Mouse (Mus musculus) cerebellum, adult 11-12 months (tissue): ENCODE results near the gene Ptpn12.

Source experiments
- DNase-seq: peaks from one replicate; pipeline ENCODE4 v3.0.0; 2022

Ptpn12 gene

DNA sequence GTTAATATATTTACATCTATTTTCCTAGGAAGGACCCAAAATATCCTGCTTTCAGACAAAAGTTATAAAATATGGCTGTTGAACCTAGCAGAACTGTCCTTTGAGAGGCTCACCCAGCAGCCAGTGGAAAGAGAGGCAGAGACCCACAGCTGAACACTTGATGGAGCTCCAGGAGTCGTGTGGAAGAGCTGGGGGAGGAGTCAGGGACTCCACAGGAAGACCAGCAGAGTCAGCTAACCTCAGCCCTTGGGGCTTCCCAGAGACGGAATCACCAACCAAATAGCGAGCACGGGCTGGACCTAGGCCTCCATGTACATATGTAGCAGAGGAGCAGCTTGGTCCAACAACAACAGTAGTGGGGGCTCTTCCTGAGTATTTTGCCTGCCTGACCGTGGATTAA, 38.6 kb downstream of the Ptpn12 start:
- DNase-seq: no peak

DNA sequence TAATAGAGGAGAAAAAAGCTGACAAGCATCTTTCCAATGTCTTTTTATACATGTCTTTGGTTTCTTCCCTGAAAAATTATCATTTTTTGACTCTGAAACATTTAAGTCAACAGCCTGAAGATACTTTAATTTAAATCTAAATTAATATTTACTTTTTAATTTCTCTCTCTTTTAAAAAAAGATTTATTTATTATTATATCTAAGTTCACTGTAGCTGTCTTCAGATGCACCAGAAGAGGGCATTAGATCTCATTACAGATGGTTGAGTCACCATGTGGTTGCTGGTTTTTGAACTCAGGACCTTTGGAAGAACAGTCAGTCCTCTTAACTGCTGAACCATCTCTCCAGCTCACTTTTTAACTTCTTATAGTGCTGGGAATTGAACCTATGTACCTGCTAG, 44.8 kb downstream of the Ptpn12 start:
- no peak for DNase-seq

DNA sequence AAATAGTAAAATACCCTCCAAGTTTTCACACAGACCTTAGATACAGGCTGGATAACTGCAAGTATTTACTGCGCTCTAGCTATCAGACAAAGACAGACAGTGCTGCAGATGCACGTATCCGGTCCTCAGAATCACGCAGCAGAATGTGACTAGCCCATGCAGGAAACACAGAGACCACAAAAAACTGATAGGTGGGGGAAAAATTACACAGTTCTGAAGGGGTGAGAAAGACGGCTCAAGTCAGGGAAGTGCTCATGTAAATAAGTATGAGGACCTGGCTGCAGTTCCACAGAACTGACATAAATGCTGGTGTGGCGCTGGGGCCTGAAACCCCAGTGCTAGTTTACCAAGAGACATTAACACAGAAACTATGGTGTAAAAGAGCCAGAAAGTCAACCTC, 53.0 kb downstream of the Ptpn12 start:
- DNase-seq: no peak

DNA sequence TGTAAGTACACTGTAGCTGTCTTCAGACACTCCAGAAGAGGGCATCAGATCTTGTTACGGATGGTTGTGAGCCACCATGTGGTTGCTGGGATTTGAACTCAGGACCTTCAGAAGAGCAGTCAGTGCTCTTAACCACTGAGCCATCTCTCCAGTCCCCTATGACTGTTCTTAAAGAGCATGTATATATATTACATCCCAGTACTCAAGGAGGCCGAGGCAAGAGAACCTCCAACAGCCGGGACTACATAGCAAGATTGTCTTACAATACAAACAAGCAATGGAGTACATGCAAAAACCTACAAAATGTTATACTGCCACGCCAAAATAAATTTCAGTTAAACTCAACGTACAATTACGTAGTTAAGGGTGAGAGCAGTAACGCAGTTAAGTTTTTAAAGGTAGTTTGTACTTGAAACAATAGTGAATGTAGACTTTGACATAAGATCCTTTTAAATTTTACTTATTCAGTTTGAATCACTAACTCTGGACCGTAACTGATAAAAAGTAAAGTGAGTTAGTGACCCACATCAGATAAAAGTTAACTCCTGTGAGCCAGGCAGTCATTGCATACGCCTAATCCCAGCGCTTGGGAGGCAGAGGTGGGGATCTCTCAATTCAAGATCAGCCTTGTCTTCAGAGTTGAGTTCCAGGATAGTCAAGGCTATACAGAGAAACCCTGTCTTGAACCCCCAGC, 53.9 kb downstream of the Ptpn12 start:
- DNase-seq: no peak

DNA sequence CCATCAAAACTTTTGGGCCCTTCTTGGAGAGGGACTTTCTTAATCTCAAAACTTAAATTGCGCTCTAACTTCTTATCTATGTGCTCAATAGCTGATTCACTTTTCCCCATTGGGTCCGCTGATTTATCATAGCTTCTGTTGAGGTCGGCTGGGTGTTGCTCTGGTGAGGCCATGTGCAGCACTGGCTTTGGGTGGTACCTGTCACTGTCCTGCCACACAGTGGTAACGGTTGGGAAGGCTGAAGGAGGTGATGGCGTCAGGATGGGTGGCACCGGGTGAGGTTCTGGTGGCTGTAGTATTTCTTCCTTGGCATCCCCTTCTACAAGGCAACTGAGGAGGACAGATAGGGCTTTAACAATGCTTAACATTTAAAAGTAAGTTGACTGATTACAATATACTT, 57.3 kb downstream of the Ptpn12 start:
- DNase-seq: no peak

DNA sequence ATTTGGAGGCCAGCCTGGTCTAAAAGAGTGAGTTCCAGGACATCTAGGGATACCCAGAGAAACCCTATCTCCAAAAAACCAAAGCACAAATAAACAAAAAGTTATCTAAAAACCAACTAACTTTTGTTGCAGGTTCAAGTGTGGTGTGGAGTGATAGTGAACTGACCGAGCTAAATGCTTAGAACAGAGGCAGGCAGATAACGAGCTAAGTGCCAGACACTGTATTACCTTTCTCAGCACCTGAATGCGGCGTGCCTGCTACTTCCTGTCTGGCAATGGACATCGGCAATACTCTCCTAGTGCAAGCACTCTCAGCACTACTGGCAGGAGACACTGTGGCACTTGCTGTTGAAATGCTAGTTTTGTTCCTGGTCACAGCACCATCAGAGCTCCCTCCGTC, 58.2 kb downstream of the Ptpn12 start:
- no peak for DNase-seq

DNA sequence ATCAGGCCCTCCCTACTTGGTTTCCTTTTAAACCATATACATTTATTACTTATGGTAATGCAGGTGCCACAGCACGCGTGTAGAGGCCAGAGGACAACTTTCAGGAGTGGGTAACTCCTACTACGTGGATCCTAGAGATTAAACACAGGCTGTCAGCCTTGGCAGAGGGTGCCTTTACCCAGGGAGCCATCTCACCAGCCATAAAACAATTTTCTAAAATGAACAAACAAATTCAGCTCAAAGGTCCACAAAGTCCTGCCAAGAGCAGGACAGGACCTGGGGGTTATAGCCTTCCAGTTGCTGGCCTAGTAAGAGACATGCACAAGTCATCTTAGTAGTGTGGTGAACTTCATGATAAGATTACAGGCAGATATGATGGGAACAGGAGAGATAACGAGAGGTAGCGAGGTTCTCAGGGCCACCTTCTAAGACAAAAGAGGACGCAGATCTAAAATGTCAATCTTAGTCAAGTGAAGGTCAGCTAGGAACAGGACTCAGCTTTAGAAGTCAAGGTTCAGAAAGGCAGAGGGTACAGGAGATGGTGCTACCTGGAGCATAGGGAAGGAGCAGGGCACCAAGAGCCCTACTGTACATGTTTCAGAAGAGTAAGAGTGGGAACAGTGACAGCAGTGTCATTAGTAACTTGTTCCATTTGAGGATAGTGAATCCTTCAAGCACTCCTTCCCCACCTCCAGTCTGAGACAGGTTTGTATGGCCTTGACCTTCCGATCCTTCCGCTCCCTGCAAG, 65.5 kb downstream of the Ptpn12 start:
- no peak for DNase-seq

DNA sequence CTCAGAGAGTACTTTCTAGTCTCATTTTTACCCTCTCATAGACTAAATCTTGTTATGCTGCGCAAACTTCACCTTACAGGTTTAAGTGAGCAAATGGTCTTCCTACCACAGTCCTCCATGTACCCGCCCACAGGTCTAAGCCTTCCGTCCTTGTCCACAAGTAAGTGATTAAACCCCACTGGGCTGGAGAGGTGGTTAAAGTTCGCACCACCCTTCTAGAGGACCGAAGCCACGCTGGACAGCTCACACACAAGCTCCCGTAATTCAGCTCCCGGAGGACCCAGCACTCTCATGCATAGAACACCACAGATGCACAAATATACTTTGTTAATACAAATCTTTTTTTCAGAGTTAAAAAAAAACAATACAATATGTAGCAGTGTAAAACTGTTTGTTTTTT, 69.4 kb downstream of the Ptpn12 start:
- no peak for DNase-seq

DNA sequence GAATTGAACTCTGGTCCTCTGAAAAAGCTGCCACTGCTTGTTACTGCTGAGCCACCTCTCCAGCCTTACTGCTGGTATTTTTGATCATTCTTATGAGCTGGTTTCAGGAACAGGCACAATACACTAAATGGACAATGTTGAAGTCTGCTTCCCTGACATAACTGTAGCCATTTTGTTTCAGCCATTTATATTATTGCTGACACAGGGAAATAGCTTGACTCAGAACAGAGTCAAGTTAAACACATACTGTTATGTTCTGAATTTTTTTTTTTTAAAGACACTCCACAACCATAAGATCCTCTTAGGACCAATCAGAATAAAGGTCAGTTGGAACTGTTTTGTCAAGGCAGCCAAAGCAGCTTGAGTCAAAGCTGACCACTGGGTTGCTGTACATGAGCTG, 72.2 kb downstream of the Ptpn12 start:
- DNase-seq: no peak

DNA sequence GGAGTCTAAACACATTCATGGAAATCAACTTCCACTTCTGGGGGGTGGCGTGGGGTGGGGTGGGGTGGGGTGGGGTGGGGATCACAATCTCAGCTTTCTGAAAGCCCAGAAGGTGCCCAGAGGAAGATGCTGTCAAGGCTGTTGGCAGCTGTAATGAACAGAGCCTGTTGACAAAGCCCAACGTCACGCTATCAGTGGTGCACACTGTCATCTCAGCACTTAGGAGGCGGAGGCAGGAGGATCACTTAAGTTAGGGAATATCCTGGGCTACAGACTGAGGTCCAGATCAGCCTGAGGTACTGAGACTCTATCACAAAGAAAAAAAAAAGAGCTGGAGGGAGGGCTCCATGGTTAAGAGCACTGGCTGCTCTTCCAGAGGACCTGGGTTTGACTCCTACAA, 81.0 kb downstream of the Ptpn12 start:
- no peak for DNase-seq

DNA sequence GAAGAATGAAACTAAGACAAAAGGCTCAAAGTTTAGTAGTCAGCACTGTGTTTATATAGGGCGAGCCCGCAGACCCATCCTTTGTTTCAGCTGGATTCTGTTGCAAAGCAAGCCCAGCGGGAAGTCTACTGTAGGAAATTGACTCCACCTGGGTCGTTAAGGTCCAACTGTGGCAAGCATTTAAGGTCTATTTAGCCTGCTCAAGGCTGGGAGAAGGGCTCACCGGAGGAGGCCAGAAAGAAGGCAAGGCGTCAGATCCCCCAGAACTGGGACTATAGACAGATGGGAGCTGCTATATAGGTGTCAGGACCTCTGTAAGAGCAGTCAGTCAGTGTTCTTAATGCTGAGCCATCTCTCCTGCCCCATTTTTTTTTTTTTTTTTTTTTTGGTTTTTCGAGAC, 81.7 kb downstream of the Ptpn12 start:
- DNase-seq: no peak

DNA sequence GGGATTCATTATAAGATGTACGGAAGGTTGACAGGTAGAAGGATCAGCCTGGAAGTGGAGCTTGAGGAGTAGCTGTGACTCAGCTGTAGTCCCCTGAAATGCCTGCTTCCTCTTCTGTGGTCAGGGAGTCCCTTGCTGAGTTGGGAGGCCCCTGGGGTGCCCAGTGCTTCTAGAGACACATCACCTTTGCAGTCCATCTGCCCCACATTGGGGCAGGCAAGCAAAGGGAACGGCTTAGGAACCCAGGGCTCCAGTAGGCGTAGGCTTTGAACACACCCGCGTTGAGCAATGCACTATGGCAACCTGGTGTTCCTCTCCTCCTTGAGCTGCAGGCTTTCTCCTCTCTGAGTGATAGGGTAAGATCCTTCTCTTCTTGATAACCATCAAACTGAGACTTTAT, 82.6 kb downstream of the Ptpn12 start:
- DNase-seq: no peak

DNA sequence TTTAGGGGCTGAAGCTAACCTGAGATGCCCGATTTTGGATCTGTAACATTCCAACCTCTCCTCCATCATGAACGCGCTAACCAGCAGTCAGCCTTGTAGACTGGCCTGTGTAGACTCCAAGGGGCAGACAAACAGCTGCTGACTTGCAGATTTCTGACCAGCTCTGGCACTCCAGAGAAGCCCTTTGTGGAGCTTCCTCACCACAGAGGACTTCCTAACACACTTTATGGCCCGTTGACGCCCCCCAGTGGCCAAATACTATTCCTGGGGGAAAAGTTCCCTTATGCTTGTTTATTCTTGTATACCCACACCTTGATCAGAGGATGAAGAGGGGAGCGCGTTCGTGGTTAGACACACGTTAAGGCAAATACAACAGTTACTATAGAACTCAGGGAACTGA, 86.7 kb downstream of the Ptpn12 start:
- no peak for DNase-seq

DNA sequence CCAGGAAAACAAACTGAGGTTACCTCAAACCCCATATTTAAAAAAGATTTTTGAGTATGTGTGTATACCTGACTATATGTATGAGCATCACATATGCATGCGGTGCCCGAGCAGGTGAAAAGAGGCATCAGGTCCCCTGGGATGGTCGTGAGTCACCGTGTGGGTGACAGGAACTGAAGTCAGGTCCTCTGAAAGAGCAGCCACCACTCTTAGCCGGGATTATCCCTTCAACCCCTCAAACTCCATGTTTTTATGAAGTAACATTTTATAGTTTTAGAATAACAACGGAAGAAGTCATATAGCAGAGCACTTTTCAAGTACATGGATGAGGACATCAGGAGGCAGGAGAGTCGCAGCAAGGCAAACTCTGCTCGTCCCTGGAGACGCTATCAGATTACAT, 87.2 kb downstream of the Ptpn12 start:
- no peak for DNase-seq

DNA sequence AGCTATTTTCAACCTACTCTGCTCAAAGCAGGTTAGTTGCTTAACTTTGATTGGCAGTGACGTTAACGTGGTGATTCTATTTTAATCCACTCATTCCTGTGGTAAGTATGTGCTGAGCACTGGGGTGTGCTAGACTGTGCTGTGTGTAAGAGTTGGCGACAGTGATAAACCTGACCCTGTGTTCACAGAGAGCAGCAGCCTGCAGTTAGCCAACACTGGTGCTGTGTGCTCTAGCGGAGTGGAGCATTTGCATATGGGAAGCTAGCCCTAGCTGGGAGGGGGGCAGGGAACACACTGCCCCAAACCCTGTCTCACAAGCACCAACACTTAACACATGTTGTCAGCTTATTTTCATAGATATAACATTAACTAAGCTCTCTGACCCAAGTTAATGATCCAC, 87.8 kb downstream of the Ptpn12 start:
- no peak for DNase-seq

DNA sequence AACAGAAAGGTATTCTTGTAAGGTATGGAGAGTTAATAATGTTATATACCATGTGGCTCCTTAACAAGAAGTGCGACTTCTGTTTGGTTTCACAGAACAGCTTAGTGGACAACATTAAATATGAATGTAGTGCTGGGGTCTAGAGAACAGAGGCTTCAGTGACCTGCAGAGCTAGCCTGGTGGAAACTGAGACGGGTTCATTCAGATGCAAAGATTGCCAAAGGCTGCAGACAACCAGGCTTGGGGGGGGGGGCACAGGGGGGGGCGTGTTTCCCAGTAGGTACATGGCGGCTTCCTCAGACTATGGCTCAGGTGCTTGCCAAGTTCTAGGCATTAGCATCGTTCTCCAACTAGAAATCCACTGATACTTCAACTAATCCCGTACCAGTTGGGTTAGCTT, 91.3 kb downstream of the Ptpn12 start:
- no peak for DNase-seq

DNA sequence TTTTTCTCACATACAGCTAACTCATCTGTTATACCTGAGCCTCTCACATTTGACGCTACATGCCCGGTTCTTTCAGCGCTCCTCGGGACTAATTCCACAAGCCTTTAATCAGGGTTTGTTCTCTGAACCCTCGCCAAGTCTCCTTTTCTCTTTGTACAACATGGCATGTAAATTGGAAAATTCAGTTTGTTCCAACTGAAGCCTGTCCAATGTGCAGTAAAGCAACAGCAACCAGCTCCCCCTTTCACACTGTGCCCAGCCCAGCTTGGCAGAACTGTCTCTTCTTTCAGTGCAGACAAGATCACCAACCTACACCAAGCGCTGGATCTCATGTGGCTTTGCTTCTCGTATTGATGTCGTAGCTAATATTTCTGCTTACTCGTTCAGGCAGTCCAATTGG, 92.4 kb downstream of the Ptpn12 start:
- no peak for DNase-seq

DNA sequence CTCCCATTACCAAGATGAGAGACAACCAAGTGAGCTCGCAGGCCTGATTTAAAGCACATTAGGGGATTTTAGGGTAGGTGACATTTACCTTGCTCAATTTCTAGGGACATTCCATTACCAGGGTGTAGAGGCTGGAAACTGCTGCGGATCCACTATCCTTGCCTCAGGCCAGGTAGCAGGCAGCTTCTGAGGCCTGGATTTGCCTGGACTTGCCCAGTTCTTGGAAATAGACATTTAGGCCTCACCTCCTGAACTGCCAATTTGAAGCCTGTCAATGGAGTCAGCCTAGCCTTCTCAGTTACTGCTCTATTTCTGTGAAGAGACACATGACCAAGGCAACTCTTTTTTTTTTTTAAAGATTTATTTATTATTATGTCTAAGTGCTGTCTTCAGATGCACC, 94.8 kb downstream of the Ptpn12 start:
- DNase-seq: no peak

DNA sequence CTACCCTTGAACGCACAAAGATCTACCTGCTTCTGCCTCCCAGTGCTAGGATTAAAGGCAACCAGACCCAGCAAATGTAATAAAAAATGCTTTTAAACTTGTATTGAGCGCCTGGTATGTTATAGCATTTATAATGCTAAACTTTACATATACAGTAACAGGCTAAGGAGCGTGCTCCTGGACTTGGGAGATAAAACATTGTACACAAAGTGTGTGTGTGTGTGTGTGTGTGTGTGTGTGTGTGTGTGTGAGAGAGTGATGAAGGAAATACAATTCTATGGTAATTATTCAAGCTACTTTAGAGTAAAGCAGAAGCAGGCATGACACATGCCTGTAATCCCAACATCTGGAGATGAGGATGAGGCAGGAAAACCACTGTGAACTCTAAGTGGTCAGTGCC, 99.4 kb downstream of the Ptpn12 start, which contains the start of gene Rsbn1l:
Gene Rsbn1l (minus strand): TSS at position 101 of the 400 bp plus-strand sequence.
- no peak for DNase-seq

DNA sequence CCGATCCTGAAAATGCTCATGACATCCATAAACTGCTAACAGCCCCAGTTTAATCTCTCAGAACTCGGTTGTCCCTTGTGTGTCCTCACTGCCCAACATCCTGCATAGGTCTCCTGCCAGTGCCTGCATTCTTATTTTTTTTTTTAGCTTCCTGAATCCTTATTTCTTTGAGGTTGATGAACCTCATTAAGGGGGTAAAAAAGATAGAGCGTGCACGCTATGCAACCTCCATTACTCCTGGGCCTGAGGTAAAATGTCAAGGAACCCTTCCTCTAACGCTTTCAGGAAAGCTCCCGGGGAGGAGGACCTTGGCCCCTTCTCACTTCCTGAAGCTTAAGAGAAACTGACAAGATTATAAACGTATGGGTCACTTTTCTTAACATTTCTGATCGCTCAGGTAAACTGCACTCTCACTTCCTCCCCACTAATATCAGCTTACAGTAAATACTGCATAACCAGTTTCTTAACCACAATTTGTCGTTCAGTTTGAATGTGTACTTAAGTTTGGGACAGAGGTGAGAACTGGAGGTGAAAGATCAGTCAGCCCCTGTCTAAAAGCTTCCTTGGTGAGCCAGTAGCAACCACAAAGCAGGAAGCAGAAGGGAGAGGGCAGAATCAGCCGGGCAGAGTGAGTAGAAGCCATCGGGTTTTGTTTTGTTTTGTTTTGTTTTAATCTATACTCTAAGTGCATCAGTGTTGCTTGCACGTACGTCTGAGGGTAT, 100.4 kb downstream of the Ptpn12 start:
- DNase-seq: no peak

DNA sequence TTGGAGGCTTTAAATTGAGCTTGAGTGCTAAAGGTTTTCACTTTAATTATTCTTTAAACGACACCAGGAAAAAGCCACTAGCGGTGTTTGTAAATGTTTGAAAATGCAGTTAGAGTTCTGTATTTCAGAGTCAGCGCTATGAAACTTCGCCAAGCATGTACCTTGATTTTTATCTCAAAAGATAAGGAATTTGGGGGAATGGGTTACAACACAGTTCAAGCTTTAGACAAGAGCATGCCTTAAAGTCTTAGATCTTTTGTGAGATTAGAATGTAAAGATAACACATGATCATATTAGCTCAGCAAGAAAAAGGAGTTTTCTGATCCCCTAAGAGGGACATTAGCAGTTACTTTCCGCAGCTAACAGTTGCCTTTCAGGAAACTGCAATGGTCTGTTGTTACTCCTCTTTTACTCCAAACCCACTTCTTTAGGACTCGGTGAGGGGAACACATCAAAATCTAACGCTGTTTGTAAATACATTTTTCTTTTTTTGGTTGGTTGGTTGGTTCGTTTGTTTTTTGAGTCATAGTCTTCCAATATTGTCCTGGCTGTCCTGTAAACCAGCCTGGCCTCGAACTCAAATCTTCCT, 103.3 kb downstream of the Ptpn12 start:
- DNase-seq: no peak

DNA sequence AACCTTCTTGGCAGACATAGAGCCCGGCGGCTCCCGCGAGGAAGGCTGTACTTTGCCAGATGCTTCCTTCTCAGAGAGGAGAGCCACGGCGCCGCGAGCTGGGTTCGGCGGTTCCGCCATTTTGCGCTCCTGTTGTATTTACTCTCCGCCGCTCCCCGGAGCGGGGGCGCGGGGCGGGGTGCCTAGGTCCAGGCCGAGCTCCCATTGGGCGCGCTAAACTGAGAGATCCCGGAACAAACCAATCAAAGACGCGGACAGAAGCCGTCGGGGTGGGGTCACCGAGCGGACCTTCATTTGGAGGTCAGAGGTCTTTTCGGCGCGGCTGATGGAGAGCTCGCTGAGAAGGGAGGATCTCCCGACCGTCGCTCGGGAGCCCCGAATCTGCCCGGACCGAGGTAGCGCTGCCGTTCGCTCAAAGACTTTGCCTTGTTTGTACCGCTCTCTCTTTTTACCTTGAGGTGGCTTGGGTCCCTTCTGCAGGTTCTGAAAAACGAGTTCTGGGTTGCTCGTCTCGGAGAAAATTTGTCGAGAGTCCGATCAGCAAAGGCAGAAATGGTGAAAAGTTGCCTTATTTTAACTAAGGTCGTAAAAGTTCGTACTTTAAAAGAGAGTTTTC, 103.9 kb downstream of the Ptpn12 start:
- peak; percentile 97 for DNase-seq
